ENCODE assay signal across 8 mouse cellular contexts in genomic region chr2:170002594-170003504, GRCm38 (mm10).
A peak's percentile ranks its signal among the peaks of the same experiment; 100 is the strongest.
DNase-seq lines count a peak whose midpoint lies in the region; ATAC-seq and TF ChIP-seq lines count a peak whose summit lies in the region.

No protein-coding gene starts in this region.

- intact Hi-C loops in heart, postnatal 10 days (cut with DNase I): no loop called here

- H3K4me3 ChIP-seq in C2C12 (ENCODE audit: insufficient read depth, poor library complexity, severe bottlenecking) (no peak overlapping the region), ES-Bruce4 (ENCODE audit: low read depth, low read length) (no peak overlapping the region)
- no peak overlapping the region for H3K4me3 ChIP-seq in forebrain, embryonic 16.5 days (replicated peaks; ENCODE audit: low read length)
- peak overlapping the region; percentile 45 for H3K4me3 ChIP-seq in lung, adult 2 months (replicated peaks; ENCODE audit: extremely low read depth, low read depth, low read length)

- H3K4me1 ChIP-seq in ES-Bruce4 (ENCODE audit: control insufficient read depth, insufficient read depth, low read length): no peaks in the 10 kb centered on the region
- H3K4me1 ChIP-seq in forebrain, embryonic 16.5 days (replicated peaks; ENCODE audit: control insufficient read depth, insufficient read depth, low read length): peaks cover 20% of the 10 kb centered on the region
- H3K4me1 ChIP-seq in lung, adult 2 months (ENCODE audit: control insufficient read depth, insufficient read depth, low read length): no peaks in the 10 kb centered on the region

- TF ChIP-seq POLR2A in ES-Bruce4 (IDR thresholded peaks at IDR 0.05; ENCODE audit: insufficient read depth, low read length): no peak
- TF ChIP-seq POLR2A in lung, adult 2 months (IDR thresholded peaks at IDR 0.05; ENCODE audit: borderline replicate concordance, extremely low read depth, low read depth, low read length): no peak

- H3K36me3 ChIP-seq in C2C12 (ENCODE audit: control insufficient read depth, insufficient read depth) (no peaks in the 10 kb centered on the region), ES-Bruce4 (ENCODE audit: control insufficient read depth, insufficient read depth, low read length, poor library complexity, severe bottlenecking) (no peaks in the 10 kb centered on the region)
- H3K36me3 ChIP-seq in forebrain, embryonic 16.5 days (ENCODE audit: control insufficient read depth, insufficient read depth): no peaks in the 10 kb centered on the region

- DNase-seq in kidney, postnatal 36 days: peak; percentile 35 to 40
- DNase-seq in lung, adult 2 months: peak; percentile 57
- DNase-seq in right cerebral cortex, postnatal 4 days: peak; percentile 21
- DNase-seq in heart, postnatal 10 days: no peak

- no peaks in the 10 kb centered on the region for H3K9me3 ChIP-seq in ES-Bruce4 (replicated peaks; ENCODE audit: control insufficient read depth, insufficient read depth, low read length, poor library complexity, severe bottlenecking)
- no peaks in the 10 kb centered on the region for H3K9me3 ChIP-seq in forebrain, embryonic 16.5 days (ENCODE audit: control insufficient read depth, low read length)

- 0 out of 2 replicates have a peak, but pooled peaks have one; percentile 10 for ATAC-seq in forebrain, embryonic 16.5 days
- no peak for ATAC-seq in inflammation-experienced regulatory T-cells, adult 6 months

- no peak overlapping the region for H3ac ChIP-seq in C2C12 (ENCODE audit: control insufficient read depth, insufficient read length, low read depth)

- WGBS in forebrain, embryonic 16.5 days: 53% methylated on average over 25 of the region's 25 CpGs
- 25% methylated on average over 25 of the region's 25 CpGs for whole genome bisulfite sequencing in lung, adult 2 months

- no peak overlapping the region for H3K27ac ChIP-seq in ES-Bruce4 (ENCODE audit: insufficient read depth, low read length)
- H3K27ac ChIP-seq in forebrain, embryonic 16.5 days (ENCODE audit: low read length): no peak overlapping the region

- H3K79me3 ChIP-seq in C2C12 (ENCODE audit: low read depth): no peaks in the 10 kb centered on the region

- H3K27me3 ChIP-seq in C2C12 (ENCODE audit: control insufficient read depth, insufficient read depth, insufficient read length) (no peaks in the 10 kb centered on the region), ES-Bruce4 (ENCODE audit: control insufficient read depth, insufficient read depth, low read length, poor library complexity, severe bottlenecking) (no peaks in the 10 kb centered on the region)
- H3K27me3 ChIP-seq in forebrain, embryonic 16.5 days (replicated peaks; ENCODE audit: control insufficient read depth, insufficient read depth, low read length): no peaks in the 10 kb centered on the region

- H3K4me2 ChIP-seq in forebrain, embryonic 16.5 days (ENCODE audit: low read length): no peak overlapping the region

- no peak overlapping the region for H3K9ac ChIP-seq in ES-Bruce4 (ENCODE audit: low read depth, poor library complexity, severe bottlenecking)
- H3K9ac ChIP-seq in forebrain, embryonic 16.5 days (replicated peaks; ENCODE audit: low read depth, low read length): no peak overlapping the region

- H3K79me2 ChIP-seq in C2C12 (ENCODE audit: control insufficient read depth, insufficient read depth): no peaks in the 10 kb centered on the region

- no peak for TF ChIP-seq EP300 in ES-Bruce4 (IDR thresholded peaks at IDR 0.05; ENCODE audit: insufficient read depth, low read depth, low read length)

- TF ChIP-seq CTCF in C2C12 (IDR thresholded peaks at IDR 0.05; ENCODE audit: control insufficient read depth, insufficient read depth, insufficient read length) (no peak), ES-Bruce4 (IDR thresholded peaks at IDR 0.05; ENCODE audit: low read depth, low read length) (peak; percentile 20)
- TF ChIP-seq CTCF in lung, adult 2 months (IDR thresholded peaks at IDR 0.05; ENCODE audit: insufficient read depth, low read length): no peak

TF ChIP-seq in C2C12, 6 proteins besides CTCF, POLR2A, EP300 and RAD21:
- no peak for TF ChIP-seq CEBPB (IDR thresholded peaks at IDR 0.05; ENCODE audit: low read depth)
- no peak for TF ChIP-seq FOSL1 (IDR thresholded peaks at IDR 0.05; ENCODE audit: insufficient read depth, low read length, poor library complexity, severe bottlenecking)
- no peak for TF ChIP-seq MYOD1 (IDR thresholded peaks at IDR 0.05; ENCODE audit: control insufficient read depth, insufficient read length, low read depth)
- no peak for TF ChIP-seq MYOG (IDR thresholded peaks at IDR 0.05; ENCODE audit: control insufficient read depth, extremely low read depth, insufficient read length)
- peak; percentile 47 for TF ChIP-seq USF1 (IDR thresholded peaks at IDR 0.05; ENCODE audit: low read depth)
- TF ChIP-seq MAX (IDR thresholded peaks at IDR 0.05): no peak

Comparison
In these comparisons a context has a peak if more than half of its experiments do, and no peak if none do; other contexts are left out.
1. DNase-seq: peak in kidney, postnatal 36 days (2 of 2), lung, adult 2 months (single experiment) and right cerebral cortex, postnatal 4 days (single experiment); none in heart, postnatal 10 days (0 of 2).